Mouse (Mus musculus) stomach, postnatal 0 days (tissue): ENCODE results near the gene C9. TPM values are rescaled to one million over a fixed set of nuclear protein-coding genes. Genes with fewer than 3 reads are reported as not detected.

Experiments
- ATAC-seq: fragments of 200-750 bp; cut with Nextera tagmentation; 2 replicates; pipeline ENCODE4 v1.8.0; 2017; ENCODE audit not compliant: low FRiP score, low TSS enrichment
- DNase-seq: peaks from one replicate; pipeline ENCODE4 v3.0.0-alpha.2; 2016; ENCODE audit warnings: low spot score
- H3K27ac ChIP-seq: fragments of 300-500 bp; sonication (generic); replicated peaks from 2 replicates; pipeline ENCODE4 v1.5.1; 2014; ENCODE audit warnings: mild to moderate bottlenecking, control low read depth
- H3K27me3 ChIP-seq: fragments of 300-500 bp; sonication (generic); 2 replicates; pipeline ENCODE4 v1.6.1; 2014; ENCODE audit warnings: low read length; ENCODE audit not compliant: control insufficient read depth, insufficient read depth
- H3K36me3 ChIP-seq: fragments of 300-500 bp; sonication (generic); 2 replicates; pipeline ENCODE4 v1.6.1; 2014; ENCODE audit warnings: low read length, mixed read lengths; ENCODE audit not compliant: control insufficient read depth, insufficient read depth
- H3K4me1 ChIP-seq: fragments of 300-500 bp; sonication (generic); replicated peaks from 2 replicates; pipeline ENCODE4 v1.6.1; 2014; ENCODE audit warnings: antibody characterized with exemption; ENCODE audit not compliant: control insufficient read depth, insufficient read depth
- H3K4me2 ChIP-seq: fragments of 300-500 bp; sonication (generic); replicated peaks from 2 replicates; pipeline ENCODE4 v1.6.1; 2014; ENCODE audit warnings: low read depth, mild to moderate bottlenecking, control low read depth, moderate library complexity
- H3K4me3 ChIP-seq: fragments of 300-500 bp; sonication (generic); 2 replicates; pipeline ENCODE4 v1.5.1; 2014; ENCODE audit warnings: low read depth, low read length, control low read depth
- H3K9ac ChIP-seq: fragments of 300-500 bp; sonication (generic); 2 replicates; pipeline ENCODE4 v1.6.1; 2014; ENCODE audit warnings: mild to moderate bottlenecking, low read length, control low read depth, mixed read lengths
- H3K9me3 ChIP-seq: fragments of 300-500 bp; sonication (generic); 2 replicates; pipeline ENCODE4 v1.6.1; 2016; ENCODE audit warnings: low read length; ENCODE audit not compliant: control insufficient read depth
- CTCF ChIP-seq: IDR thresholded peaks from 2 replicates; pipeline ENCODE4 v1.5.1; 2016; ENCODE audit warnings: antibody characterized with exemption, low read depth, mild to moderate bottlenecking, moderate library complexity
- EP300 ChIP-seq: optimal IDR thresholded peaks from 2 replicates; pipeline ENCODE3; 2016; ENCODE audit warnings: antibody characterized with exemption
- WGBS: fragments of 180-500 bp; shearing (Covaris S2); extraction: QIAGEN DNeasy Blood & Tissue Kit; methylation state at CpG from one replicate; pipeline ENCODE4 v1.1.7; 2014; 5-methylcytosine and 5-hydroxymethylcytosine counted together
- polyA plus RNA-seq: library from polyadenylated mRNA; unstranded; fragments of >200 nt; fragmentation: Nextera tagmentation; extraction: Ambion mirVana; gene quantifications from 2 replicates; pipeline ENCODE4 v1.2.1, GENCODE M21; 2015

C9 gene
- polyA plus RNA-seq, 1 experiment from 2014 or later, result not detected

- Histone ChIP-seq H3K9me3 (no peaks in the 10 kb centered on the region), H3K27me3 (no peaks in the 10 kb centered on the region), H3K4me2 (no peak overlapping the region), H3K4me1 (no peaks in the 10 kb centered on the region), H3K36me3 (no peaks in the 10 kb centered on the region), H3K9ac (no peak overlapping the region), H3K4me3 (no peak overlapping the region), H3K27ac (no peak overlapping the region)
- no peak for DNase-seq
- WGBS, result 79% methylated on average over 3 of the region's 3 CpGs
- ATAC-seq, result no peak
- no peak for TF ChIP-seq EP300
- no peak for TF ChIP-seq CTCF
These were observed 88.8 kb downstream of the C9 start for GRCm38 (mm10) chr15:6533858-6534343.

GRCm38 (mm10) chr15:6534592-6534991 lies 89.5 kb downstream of the C9 start:
- Histone ChIP-seq H3K27me3 (no peaks in the 10 kb centered on the region), H3K9me3 (no peaks in the 10 kb centered on the region), H3K36me3 (no peaks in the 10 kb centered on the region), H3K4me1 (no peaks in the 10 kb centered on the region), H3K4me2 (no peak overlapping the region), H3K27ac (no peak overlapping the region), H3K4me3 (no peak overlapping the region), H3K9ac (no peak overlapping the region)
- ATAC-seq (no peak), DNase-seq (no peak)
- TF ChIP-seq CTCF, result no peak
- TF ChIP-seq EP300, result no peak
- 71% methylated on average over 8 of the region's 8 CpGs for WGBS

- Histone ChIP-seq H3K4me2 (no peak overlapping the region), H3K36me3 (no peaks in the 10 kb centered on the region), H3K27me3 (no peaks in the 10 kb centered on the region), H3K4me1 (no peaks in the 10 kb centered on the region), H3K9me3 (no peaks in the 10 kb centered on the region), H3K9ac (no peak overlapping the region), H3K27ac (no peak overlapping the region), H3K4me3 (no peak overlapping the region)
- DNase-seq (no peak), ATAC-seq (no peak)
- WGBS, result 13% methylated on average over 7 of the region's 7 CpGs
- TF ChIP-seq EP300, result no peak
- no peak for TF ChIP-seq CTCF
These were observed 94.7 kb downstream of the C9 start for GRCm38 (mm10) chr15:6539639-6540338.

Other genes with a start within 250 kb of the C9 start
- gene Dab2, start 145.5 kb upstream of the C9 start, polyA plus RNA-seq, result 16.1 and 16.9 TPM in 2 replicates
- 5.5 and 7.8 TPM in 2 replicates for gene Fyb, start 77.5 kb downstream of the C9 start, polyA plus RNA-seq